Mouse (Mus musculus): ENCODE results near the gene Xndc1.

GRCm38 (mm10) chr7:102102696-102103095, 37.4 kb downstream of the Xndc1 start:
- TF ChIP-seq CTCF (IDR thresholded peaks at IDR 0.05; ENCODE audit: insufficient read depth, low read depth, low read length): no peak
- no peak for TF ChIP-seq POLR2A (IDR thresholded peaks at IDR 0.05; ENCODE audit: insufficient read depth, low read depth, low read length)
